Mouse (Mus musculus) brain, embryonic 14.5 days (tissue): ENCODE data around the gene Il18rap.

Source experiments
- CTCF ChIP-seq: fragments of 200-500 bp; IDR thresholded peaks from 2 replicates; pipeline ENCODE4 v1.5.1; 2012; ENCODE audit warnings: inconsistent platforms, mild to moderate bottlenecking, moderate library complexity, borderline replicate concordance; ENCODE audit not compliant: insufficient read depth, insufficient read length; ENCODE audit errors: extremely low read depth
- POLR2A ChIP-seq: fragments of 200-500 bp; IDR thresholded peaks from 2 replicates; pipeline ENCODE4 v1.6.1; 2012; ENCODE audit warnings: mild to moderate bottlenecking, inconsistent platforms, borderline replicate concordance; ENCODE audit not compliant: poor library complexity, insufficient read depth, insufficient read length, severe bottlenecking; ENCODE audit errors: extremely low read depth

- TF ChIP-seq CTCF (no peak), POLR2A (no peak)
These were observed 35.6 kb upstream of the Il18rap start for GRCm38 (mm10) chr1:40479505-40479923.
